Mouse (Mus musculus) limb, embryonic 11.5 days (tissue): ENCODE results near the gene Arglu1. TPM values are rescaled to one million over a fixed set of nuclear protein-coding genes. Genes with fewer than 3 reads are reported as not detected.
A peak's percentile ranks its signal among the peaks of the same experiment; 100 is the strongest.

Experiments
- ATAC-seq: fragments of 200-750 bp; cut with Nextera tagmentation; 2 replicates; pipeline ENCODE4 v1.8.0; 2017; ENCODE audit warnings: low read depth; ENCODE audit not compliant: insufficient number of reproducible peaks, low FRiP score, low TSS enrichment
- DNase-seq: peaks from one replicate; pipeline ENCODE4 v3.0.0-alpha.2; 2015; ENCODE audit warnings: low spot score
- H3K27ac ChIP-seq: fragments of 300-500 bp; sonication (generic); replicated peaks from 2 replicates; pipeline ENCODE4 v1.5.1; 2014; ENCODE audit warnings: low read depth, mild to moderate bottlenecking, low read length
- H3K27me3 ChIP-seq: fragments of 300-500 bp; sonication (generic); 2 replicates; pipeline ENCODE4 v1.6.1; 2014; ENCODE audit warnings: mild to moderate bottlenecking, low read length, mixed read lengths; ENCODE audit not compliant: control insufficient read depth, insufficient read depth
- H3K36me3 ChIP-seq: fragments of 300-500 bp; sonication (generic); 2 replicates; pipeline ENCODE4 v1.6.1; 2014; ENCODE audit warnings: mild to moderate bottlenecking, low read length, moderate library complexity, mixed read lengths; ENCODE audit not compliant: control insufficient read depth, insufficient read depth
- H3K4me1 ChIP-seq: fragments of 300-500 bp; sonication (generic); 2 replicates; pipeline ENCODE4 v1.6.1; 2014; ENCODE audit warnings: low read length, mixed read lengths; ENCODE audit not compliant: control insufficient read depth, insufficient read depth
- H3K4me2 ChIP-seq: fragments of 300-500 bp; sonication (generic); 2 replicates; pipeline ENCODE4 v1.6.1; 2014; ENCODE audit warnings: low read depth, mild to moderate bottlenecking, moderate library complexity; ENCODE audit not compliant: severe bottlenecking
- H3K4me3 ChIP-seq: fragments of 300-500 bp; sonication (generic); 2 replicates; pipeline ENCODE4 v1.5.1; 2014; ENCODE audit warnings: low read depth, low read length
- H3K9ac ChIP-seq: fragments of 300-500 bp; sonication (generic); 2 replicates; pipeline ENCODE4 v1.6.1; 2014; ENCODE audit warnings: mild to moderate bottlenecking, low read length
- H3K9me3 ChIP-seq: fragments of 300-500 bp; sonication (generic); 2 replicates; pipeline ENCODE4 v1.6.1; 2016; ENCODE audit warnings: low read length; ENCODE audit not compliant: control insufficient read depth
- WGBS: fragments of 180-500 bp; shearing (Covaris S2); extraction: QIAGEN DNeasy Blood & Tissue Kit; methylation state at CpG from one replicate; pipeline ENCODE4 v1.1.7; 2014; 5-methylcytosine and 5-hydroxymethylcytosine counted together
- polyA plus RNA-seq: library from polyadenylated mRNA; unstranded; fragments of >200 nt; fragmentation: Nextera tagmentation; extraction: Ambion mirVana; gene quantifications from 2 replicates; pipeline ENCODE4 v1.2.1, GENCODE M21; 2014

Arglu1 gene
- polyA plus RNA-seq, 1 experiment from 2014 or later: 167 TPM

- peak overlapping the region; percentile 21 for H3K4me3 ChIP-seq
- no peak for ATAC-seq
- WGBS: 14% methylated on average over 14 of the region's 14 CpGs
- DNase-seq: no peak
- no peaks in the 10 kb centered on the region for H3K9me3 ChIP-seq
- no peak overlapping the region for H3K27ac ChIP-seq
- H3K4me1 ChIP-seq: peaks cover 7% of the 10 kb centered on the region; the same call in 1 of the 2 replicates
- no peak overlapping the region for H3K9ac ChIP-seq
- peak overlapping the region; percentile 90 for H3K4me2 ChIP-seq
- no peaks in the 10 kb centered on the region for H3K36me3 ChIP-seq
- no peaks in the 10 kb centered on the region for H3K27me3 ChIP-seq
Observed at GRCm38 (mm10) chr8:8656578-8657441, 33.5 kb downstream of the Arglu1 start.

- no peaks in the 10 kb centered on the region for H3K36me3 ChIP-seq
- no peaks in the 10 kb centered on the region for H3K27me3 ChIP-seq
- WGBS: 21% methylated on average over 24 of the region's 24 CpGs
- no peaks in the 10 kb centered on the region for H3K9me3 ChIP-seq
- peaks cover 13% of the 10 kb centered on the region for H3K4me1 ChIP-seq
- DNase-seq: peak; percentile 43
- H3K4me2 ChIP-seq: peak overlapping the region; percentile 90
- no peak overlapping the region for H3K27ac ChIP-seq
- no peak overlapping the region for H3K9ac ChIP-seq
- 0 out of 2 replicates have a peak overlapping the region, but pooled peaks have one; percentile 5 for H3K4me3 ChIP-seq
- no peak for ATAC-seq
Observed at GRCm38 (mm10) chr8:8655346-8656340, 34.7 kb downstream of the Arglu1 start.

- no peaks in the 10 kb centered on the region; the same call in none of the 2 replicates for H3K36me3 ChIP-seq
- H3K4me3 ChIP-seq: no peak overlapping the region
- ATAC-seq (no peak), DNase-seq (no peak)
- H3K4me2 ChIP-seq: 0 out of 2 replicates have a peak overlapping the region, but pooled peaks have one; percentile 1
- no peaks in the 10 kb centered on the region for H3K27me3 ChIP-seq
- no peaks in the 10 kb centered on the region for H3K9me3 ChIP-seq
- H3K27ac ChIP-seq: no peak overlapping the region
- H3K9ac ChIP-seq: no peak overlapping the region
- peaks cover 24% of the 10 kb centered on the region for H3K4me1 ChIP-seq
- WGBS: 47% methylated on average over 12 of the region's 12 CpGs
Observed at GRCm38 (mm10) chr8:8653906-8654489, 36.3 kb downstream of the Arglu1 start.

DNA sequence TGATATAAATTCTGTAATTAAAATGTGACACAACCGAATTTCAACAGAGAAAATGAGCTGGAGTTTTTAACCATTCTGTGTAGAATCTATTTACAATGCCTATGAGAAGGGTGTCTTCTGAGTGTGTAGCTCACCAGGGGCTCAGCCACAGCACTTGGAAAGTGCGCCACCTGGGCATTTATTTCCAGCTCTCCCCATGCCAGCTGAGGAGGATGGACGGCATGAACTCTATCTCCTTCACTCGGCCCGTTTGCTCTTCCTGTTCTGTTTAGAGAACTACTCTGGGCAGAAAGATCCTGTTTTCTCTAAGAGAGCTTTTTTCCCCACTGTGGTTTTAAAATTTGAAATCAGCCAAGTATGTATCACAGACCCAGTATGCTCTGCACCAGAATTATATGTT, 37.0 kb downstream of the Arglu1 start:
- ATAC-seq (no peak), DNase-seq (no peak)
- no peak overlapping the region for H3K4me2 ChIP-seq
- no peak overlapping the region for H3K9ac ChIP-seq
- peaks cover 25% of the 10 kb centered on the region for H3K4me1 ChIP-seq
- no peak overlapping the region for H3K27ac ChIP-seq
- H3K9me3 ChIP-seq: no peaks in the 10 kb centered on the region
- H3K36me3 ChIP-seq: no peaks in the 10 kb centered on the region; the same call in none of the 2 replicates
- 76% methylated on average over 5 of the region's 5 CpGs for WGBS
- no peaks in the 10 kb centered on the region for H3K27me3 ChIP-seq
- H3K4me3 ChIP-seq: no peak overlapping the region

DNA sequence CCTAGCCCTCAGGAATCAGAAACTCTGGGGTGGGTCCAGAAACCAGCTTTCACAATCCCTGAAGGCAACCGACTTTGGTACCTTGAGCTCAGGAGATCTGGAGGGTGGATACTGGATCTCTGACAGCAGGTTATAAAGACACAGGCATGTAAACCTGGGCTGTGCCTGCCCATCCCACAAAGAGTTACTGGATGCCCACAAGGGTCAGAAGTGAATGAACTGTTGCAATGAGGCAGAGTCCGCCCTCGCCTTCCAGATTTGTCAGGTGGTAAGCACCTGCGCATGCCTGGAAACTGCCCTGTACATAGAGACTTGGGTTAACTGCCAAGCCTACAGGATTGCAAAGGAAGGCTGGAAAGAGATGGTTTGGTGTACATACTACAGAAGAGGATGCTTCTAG, 37.9 kb downstream of the Arglu1 start:
- H3K4me3 ChIP-seq: no peak overlapping the region
- no peak overlapping the region for H3K9ac ChIP-seq
- no peaks in the 10 kb centered on the region; the same call in none of the 2 replicates for H3K36me3 ChIP-seq
- WGBS: 87% methylated on average over 4 of the region's 4 CpGs
- H3K27me3 ChIP-seq: no peaks in the 10 kb centered on the region
- ATAC-seq: no peak
- no peak overlapping the region for H3K4me2 ChIP-seq
- H3K27ac ChIP-seq: no peak overlapping the region
- H3K4me1 ChIP-seq: peaks cover 25% of the 10 kb centered on the region
- no peak for DNase-seq
- H3K9me3 ChIP-seq: no peaks in the 10 kb centered on the region

- no peak overlapping the region for H3K4me3 ChIP-seq
- H3K9ac ChIP-seq: no peak overlapping the region
- DNase-seq (no peak), ATAC-seq (no peak)
- WGBS: 45% methylated on average over 8 of the region's 8 CpGs
- H3K4me1 ChIP-seq: peaks cover 22% of the 10 kb centered on the region
- no peaks in the 10 kb centered on the region for H3K27me3 ChIP-seq
- no peak overlapping the region for H3K4me2 ChIP-seq
- H3K36me3 ChIP-seq: no peaks in the 10 kb centered on the region; the same call in none of the 2 replicates
- H3K9me3 ChIP-seq: no peaks in the 10 kb centered on the region
- no peak overlapping the region for H3K27ac ChIP-seq
Observed at GRCm38 (mm10) chr8:8649944-8650343, 40.4 kb downstream of the Arglu1 start.

DNA sequence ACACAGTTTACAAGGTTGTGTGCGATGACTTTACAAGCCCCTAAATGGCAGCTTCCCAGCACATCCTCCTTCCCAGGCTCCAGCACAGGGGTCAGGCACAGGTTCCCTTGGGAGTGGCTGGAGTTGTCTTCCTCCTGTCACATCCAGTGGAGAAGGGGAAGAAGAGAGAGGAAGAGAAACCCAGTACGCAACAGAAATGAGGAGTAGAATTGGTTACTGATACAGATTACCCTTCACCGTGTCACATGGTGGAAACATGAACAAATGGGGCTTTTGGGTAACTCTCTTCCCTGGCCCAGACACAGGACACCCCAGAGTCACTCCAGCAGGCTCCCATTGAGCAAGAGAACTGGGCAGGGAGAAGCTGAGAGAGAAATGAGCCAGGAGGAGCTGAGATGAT, 40.8 kb downstream of the Arglu1 start:
- H3K4me1 ChIP-seq: peaks cover 22% of the 10 kb centered on the region
- 80% methylated on average over 3 of the region's 3 CpGs for WGBS
- no peaks in the 10 kb centered on the region; the same call in none of the 2 replicates for H3K36me3 ChIP-seq
- no peak overlapping the region for H3K4me3 ChIP-seq
- no peaks in the 10 kb centered on the region for H3K9me3 ChIP-seq
- DNase-seq (no peak), ATAC-seq (no peak)
- H3K27ac ChIP-seq: no peak overlapping the region
- H3K27me3 ChIP-seq: no peaks in the 10 kb centered on the region
- no peak overlapping the region for H3K9ac ChIP-seq
- no peak overlapping the region for H3K4me2 ChIP-seq

GRCm38 (mm10) chr8:8648686-8649085, 41.6 kb downstream of the Arglu1 start:
- Histone ChIP-seq H3K27me3 (no peaks in the 10 kb centered on the region), H3K4me3 (no peak overlapping the region), H3K27ac (no peak overlapping the region), H3K4me2 (no peak overlapping the region), H3K9me3 (no peaks in the 10 kb centered on the region), H3K9ac (no peak overlapping the region), H3K4me1 (peaks cover 19% of the 10 kb centered on the region), H3K36me3 (no peaks in the 10 kb centered on the region; the same call in none of the 2 replicates)
- DNase-seq (no peak), ATAC-seq (no peak)
- 49% methylated on average over 7 of the region's 7 CpGs for WGBS
